ENCODE assay signal across 9 mouse cellular contexts in genomic region chr4:145193406-145193805, GRCm38 (mm10). TPM values are rescaled to one million over a fixed set of nuclear protein-coding genes. Genes with fewer than 3 reads are reported as not detected.
A peak's percentile ranks its signal among the peaks of the same experiment; 100 is the strongest.
DNase-seq lines count a peak whose midpoint lies in the region; ATAC-seq and TF ChIP-seq lines count a peak whose summit lies in the region.
"Had no signal": no experiment of that assay in that cellular context is flagged by ENCODE, and none has a peak within 500 bp of the region (broad histone marks: within the 10 kb centered on the region; RNA-seq: fewer than 3 reads in every experiment).

No protein-coding gene starts in this region.

- H3K27ac ChIP-seq in heart, adult 2 months = peak overlapping the region; percentile 97
- H3K27ac ChIP-seq in CH12.LX (ENCODE audit: insufficient read depth, low read depth) = no peak overlapping the region
- H3K27ac ChIP-seq in forebrain, embryonic 16.5 days (ENCODE audit: low read length) = no peak overlapping the region
- no peak overlapping the region for H3K27ac ChIP-seq in liver, embryonic 14.5 days

- peaks cover 10% of the 10 kb centered on the region for H3K36me3 ChIP-seq in heart, adult 2 months (ENCODE audit: control insufficient read depth, insufficient read depth, low read length)
- peaks cover 6 to 29% of the 10 kb centered on the region in 2 experiments for H3K36me3 ChIP-seq in CH12.LX (replicated peaks in 1 of 2; ENCODE audit: control insufficient read depth in 1 of 2, insufficient read depth in 1 of 2, low read length in 1 of 2)
- H3K36me3 ChIP-seq in forebrain, embryonic 16.5 days (ENCODE audit: control insufficient read depth, insufficient read depth) = peaks cover 10% of the 10 kb centered on the region
- peaks cover 16% of the 10 kb centered on the region for H3K36me3 ChIP-seq in liver, embryonic 14.5 days (replicated peaks; ENCODE audit: control insufficient read depth, insufficient read depth, low read depth)

- TF ChIP-seq RAD21 in CH12.LX (IDR thresholded peaks at IDR 0.05; ENCODE audit: low read depth, low read length) = no peak

- dilution Hi-C loops in CH12.LX (cut with MboI; ENCODE audit: extremely low pct_ligation_motif_present, extremely low pct_unique_long_range_greater_than_20kb, low sequenced_read_pairs) = no loop called here

- 12% methylated on average over 3 of the region's 3 CpGs for WGBS in heart, adult 2 months
- 50% methylated on average over 3 of the region's 3 CpGs for WGBS in forebrain, embryonic 16.5 days
- 46% methylated on average over 3 of the region's 3 CpGs for WGBS in liver, embryonic 14.5 days (ENCODE audit: insufficient replicate concordance)

- no peak for TF ChIP-seq EP300 in heart, adult 2 months (IDR thresholded peaks at IDR 0.05; ENCODE audit: insufficient read depth, low read depth, low read length)
- TF ChIP-seq EP300 in CH12.LX (IDR thresholded peaks at IDR 0.05; ENCODE audit: low read length) = no peak
- no peak for TF ChIP-seq EP300 in liver, embryonic 14.5 days (IDR thresholded peaks at IDR 0.05; ENCODE audit: low read depth)

- TF ChIP-seq CTCF in heart, adult 2 months (IDR thresholded peaks at IDR 0.05) = no peak
- no peak for TF ChIP-seq CTCF in CH12.LX (conservative IDR thresholded peaks at IDR 0.05 in 1 of 2, IDR thresholded peaks at IDR 0.05 in 1 of 2; ENCODE audit: low read depth in 2 of 2, low read length in 2 of 2)
- TF ChIP-seq CTCF in liver, embryonic 14.5 days (IDR thresholded peaks at IDR 0.05; ENCODE audit: low read depth) = no peak

- H3K9me3 ChIP-seq in CH12.LX (replicated peaks; ENCODE audit: low read length) = no peaks in the 10 kb centered on the region
- no peaks in the 10 kb centered on the region for H3K9me3 ChIP-seq in forebrain, embryonic 16.5 days (ENCODE audit: control insufficient read depth, low read length)
- no peaks in the 10 kb centered on the region for H3K9me3 ChIP-seq in liver, embryonic 14.5 days (ENCODE audit: control insufficient read depth, low read length)

- TF ChIP-seq POLR2A in heart, adult 2 months (IDR thresholded peaks at IDR 0.05; ENCODE audit: insufficient read depth, low read depth, low read length) = no peak
- TF ChIP-seq POLR2A in CH12.LX (IDR thresholded peaks at IDR 0.05; ENCODE audit: low read depth, low read length) = no peak

- intact Hi-C loops in heart, adult 2 months (cut with DNase I) = no loop called here
- intact Hi-C loops in heart, postnatal 36 days (cut with DNase I) = no loop called here
- intact Hi-C loops in left cerebral cortex, postnatal 25 days (cut with DNase I) = no loop called here

- 0 out of 2 replicates have a peak, but pooled peaks cover 3% of the 10 kb centered on the region for H3K79me2 ChIP-seq in heart, adult 2 months (replicated peaks; ENCODE audit: control insufficient read depth, insufficient read depth, low read length)
- H3K79me2 ChIP-seq in CH12.LX (replicated peaks; ENCODE audit: control insufficient read depth, extremely low read depth, insufficient read depth, poor library complexity, severe bottlenecking) = peaks cover 12% of the 10 kb centered on the region

- in situ Hi-C loops in CH12.LX (cut with MboI; ENCODE audit: low pct_ligation_motif_present, low pct_unique_long_range_greater_than_20kb, low sequenced_read_pairs) = no loop called here

- no peaks in the 10 kb centered on the region for H3K27me3 ChIP-seq in heart, adult 2 months (ENCODE audit: control insufficient read depth, insufficient read depth, low read length)
- H3K27me3 ChIP-seq in CH12.LX (replicated peaks) = no peaks in the 10 kb centered on the region
- no peaks in the 10 kb centered on the region for H3K27me3 ChIP-seq in forebrain, embryonic 16.5 days (replicated peaks; ENCODE audit: control insufficient read depth, insufficient read depth, low read length)
- no peaks in the 10 kb centered on the region for H3K27me3 ChIP-seq in liver, embryonic 14.5 days (ENCODE audit: control insufficient read depth, insufficient read depth, low read length)

- no peak for ATAC-seq in forebrain, embryonic 16.5 days
- no peak for ATAC-seq in liver, embryonic 14.5 days (ENCODE audit: insufficient read depth)

- H3K4me2 ChIP-seq in CH12.LX (ENCODE audit: insufficient read depth, low read depth, poor library complexity, severe bottlenecking) = peak overlapping the region; percentile 99
- peak overlapping the region; percentile 92 for H3K4me2 ChIP-seq in forebrain, embryonic 16.5 days (ENCODE audit: low read length)
- H3K4me2 ChIP-seq in liver, embryonic 14.5 days (ENCODE audit: low read depth) = peak overlapping the region; percentile 87

- peak overlapping the region; percentile 65 for H3K4me3 ChIP-seq in heart, adult 2 months
- H3K4me3 ChIP-seq in CH12.LX (replicated peaks in 1 of 3; ENCODE audit: low read depth in 2 of 3, low read length in 2 of 3, poor library complexity in 1 of 3) = peak overlapping the region in 2 of 3 experiments; percentile 93 to 96
- H3K4me3 ChIP-seq in forebrain, embryonic 16.5 days (replicated peaks; ENCODE audit: low read length) = peak overlapping the region; percentile 98; the same call in 1 of the 2 replicates
- peak overlapping the region; percentile 89 to 93; a peak in 3 of 4 replicates for H3K4me3 ChIP-seq in liver, embryonic 14.5 days (ENCODE audit: insufficient read depth in 1 of 2, low read depth in 2 of 2, low read length in 2 of 2)

- DNase-seq in heart, adult 2 months = no peak
- no peak for DNase-seq in heart, postnatal 36 days
- no peak for DNase-seq in CH12.LX (ENCODE audit: extremely low read depth)
- no peak for DNase-seq in liver, embryonic 14.5 days (ENCODE audit: low read depth in 3 of 3, low spot score in 3 of 3)
- DNase-seq in ovary, postnatal 10 days (ENCODE audit: low spot score) = no peak
- DNase-seq in left cerebral cortex, postnatal 25 days (ENCODE audit: low spot score in 2 of 2) = no peak
- no peak for DNase-seq in gastrocnemius, adult 8-10 months (ENCODE audit: low spot score in 2 of 2)
- DNase-seq: layer of hippocampus, postnatal 36 days had no signal

- peaks cover 4% of the 10 kb centered on the region for H3K4me1 ChIP-seq in heart, adult 2 months (ENCODE audit: control insufficient read depth, insufficient read depth, low read length)
- peaks cover 0 to 28% of the 10 kb centered on the region in 2 experiments; a peak in 2 of 4 replicates for H3K4me1 ChIP-seq in CH12.LX (ENCODE audit: control insufficient read depth in 1 of 2, insufficient read depth in 2 of 2)
- peaks cover 17% of the 10 kb centered on the region for H3K4me1 ChIP-seq in forebrain, embryonic 16.5 days (replicated peaks; ENCODE audit: control insufficient read depth, insufficient read depth, low read length)
- H3K4me1 ChIP-seq in liver, embryonic 14.5 days (replicated peaks; ENCODE audit: control insufficient read depth in 2 of 2, insufficient read depth in 2 of 2, low read length in 1 of 2) = peaks cover 33 to 35% of the 10 kb centered on the region in 2 experiments

- H3K9ac ChIP-seq in heart, adult 2 months (ENCODE audit: low read depth, low read length) = no peak overlapping the region
- peak overlapping the region; percentile 76 for H3K9ac ChIP-seq in CH12.LX (ENCODE audit: insufficient read depth, low read depth)
- H3K9ac ChIP-seq in forebrain, embryonic 16.5 days (replicated peaks; ENCODE audit: low read depth, low read length) = no peak overlapping the region
- H3K9ac ChIP-seq in liver, embryonic 14.5 days (replicated peaks) = peak overlapping the region; percentile 86

TF ChIP-seq in CH12.LX, 34 proteins besides CTCF, POLR2A, EP300 and RAD21:
- no peak for TF ChIP-seq TCF12 (IDR thresholded peaks at IDR 0.05; ENCODE audit: low read depth, low read length)
TF ChIP-seq in CH12.LX: peak in this region for 0.

RNA-seq across cellular contexts. Expression of gene Vps13d, which starts 1.4 kb away (rescaled TPM):
- 10 to 100 TPM; 65.8 to 77.1 TPM for total RNA-seq in heart, adult 2 months (2021)
- 24.8 and 41.5 TPM in 2 replicates for polyA plus RNA-seq in heart, adult 2 months (2012; rRNA removed)
- total RNA-seq in heart, postnatal 36 days (2021) = 10 to 100 TPM; 70.1 to 73.5 TPM
- total RNA-seq in CH12.LX (2012; rRNA removed) (9.7 and 10.8 TPM in 2 replicates), CH12.LX (2014; rRNA removed) (8.2 and 9.8 TPM in 2 replicates)
- 9.4 and 9.6 TPM in 2 replicates for polyA plus RNA-seq in CH12.LX (2012; ENCODE audit: insufficient read length, low read depth)
- polyA plus RNA-seq in forebrain, embryonic 16.5 days (2015; fragmentation: Nextera tagmentation; extraction: Ambion mirVana) = 9.2 and 9.4 TPM in 2 replicates
- polyA plus RNA-seq in liver, embryonic 14.5 days (2012; rRNA removed) = 3.9 and 7.1 TPM in 2 replicates
- 4.8 and 5.3 TPM in 2 replicates for polyA plus RNA-seq in liver, embryonic 14.5 days (2014; fragmentation: Nextera tagmentation; extraction: Ambion mirVana)
- 10 to 100 TPM; 57.4 to 59.6 TPM for total RNA-seq in left cerebral cortex, postnatal 25 days (2021)
- total RNA-seq in gastrocnemius, adult 8-10 months (2022) = 10 to 100 TPM; 32.5 to 42.0 (median 36.7) TPM

RNA-seq across cellular contexts. Expression of gene Tnfrsf1b, which starts 53.3 kb away (rescaled TPM):
- total RNA-seq in heart, adult 2 months (2021) = 1 to 10 TPM; 4.8 to 5.4 TPM
- polyA plus RNA-seq in heart, adult 2 months (2012; rRNA removed) = 7.6 and 10.9 TPM in 2 replicates
- 1 to 10 TPM; 6.0 to 8.1 TPM for total RNA-seq in heart, postnatal 36 days (2021)
- total RNA-seq in CH12.LX (2012; rRNA removed) = 14.9 and 16.7 TPM in 2 replicates
- 10.7 and 11.4 TPM in 2 replicates for total RNA-seq in CH12.LX (2014; rRNA removed)
- polyA plus RNA-seq in CH12.LX (2012; ENCODE audit: insufficient read length, low read depth) = 18.8 and 21.6 TPM in 2 replicates
- polyA plus RNA-seq in forebrain, embryonic 16.5 days (2015; fragmentation: Nextera tagmentation; extraction: Ambion mirVana) = 2.4 and 2.5 TPM in 2 replicates
- polyA plus RNA-seq in liver, embryonic 14.5 days (2012; rRNA removed) = 3.2 and 4.5 TPM in 2 replicates
- polyA plus RNA-seq in liver, embryonic 14.5 days (2014; fragmentation: Nextera tagmentation; extraction: Ambion mirVana) = 4.2 and 4.7 TPM in 2 replicates
- total RNA-seq in left cerebral cortex, postnatal 25 days (2021) = 1 to 10 TPM; 2.0 to 2.6 TPM
- total RNA-seq in gastrocnemius, adult 8-10 months (2022) = 1 to 10 TPM; 1.4 to 1.8 (median 1.6) TPM

Comparison
In these comparisons a context has a peak if more than half of its experiments do, and no peak if none do; other contexts are left out.
1. H3K9ac ChIP-seq: peak in CH12.LX (single experiment) and liver, embryonic 14.5 days (single experiment); none in heart, adult 2 months (single experiment) and forebrain, embryonic 16.5 days (single experiment).
2. Peak in every context shown above with its lines, with median percentiles within 50 percentile points of each other: H3K4me3 ChIP-seq and H3K4me2 ChIP-seq.